Mouse (Mus musculus) gastrocnemius, postnatal 25 days (tissue): Measurements from ENCODE around the gene Ifitm6. TPM values are rescaled to one million over a fixed set of nuclear protein-coding genes. Genes with fewer than 3 reads are reported as not detected.
"Not testable (repeated sequence)": the region's sequence is repeated elsewhere in the genome, so short reads cannot be mapped to it uniquely, and the experiment has no call there.

Experiments used
- DNase-seq: peaks from one replicate; pipeline ENCODE4 v3.0.0; 2022
- total RNA-seq, 2 experiments: library from RNA; stranded (reverse); gene quantifications; 1 replicate in 1 of 2; 2 replicates in 1 of 2; pipeline ENCODE4 v1.2.3; 2021

Gene Ifitm6
- total RNA-seq, 2 experiments from 2014 or later, result not detected

- no peak for DNase-seq
Observed at GRCm38 (mm10) chr7:141040867-141041606, 23.3 kb upstream of the Ifitm6 start.

GRCm38 (mm10) chr7:141039386-141040107 is 21.8 kb upstream of the Ifitm6 start:
- DNase-seq, result no peak

DNA sequence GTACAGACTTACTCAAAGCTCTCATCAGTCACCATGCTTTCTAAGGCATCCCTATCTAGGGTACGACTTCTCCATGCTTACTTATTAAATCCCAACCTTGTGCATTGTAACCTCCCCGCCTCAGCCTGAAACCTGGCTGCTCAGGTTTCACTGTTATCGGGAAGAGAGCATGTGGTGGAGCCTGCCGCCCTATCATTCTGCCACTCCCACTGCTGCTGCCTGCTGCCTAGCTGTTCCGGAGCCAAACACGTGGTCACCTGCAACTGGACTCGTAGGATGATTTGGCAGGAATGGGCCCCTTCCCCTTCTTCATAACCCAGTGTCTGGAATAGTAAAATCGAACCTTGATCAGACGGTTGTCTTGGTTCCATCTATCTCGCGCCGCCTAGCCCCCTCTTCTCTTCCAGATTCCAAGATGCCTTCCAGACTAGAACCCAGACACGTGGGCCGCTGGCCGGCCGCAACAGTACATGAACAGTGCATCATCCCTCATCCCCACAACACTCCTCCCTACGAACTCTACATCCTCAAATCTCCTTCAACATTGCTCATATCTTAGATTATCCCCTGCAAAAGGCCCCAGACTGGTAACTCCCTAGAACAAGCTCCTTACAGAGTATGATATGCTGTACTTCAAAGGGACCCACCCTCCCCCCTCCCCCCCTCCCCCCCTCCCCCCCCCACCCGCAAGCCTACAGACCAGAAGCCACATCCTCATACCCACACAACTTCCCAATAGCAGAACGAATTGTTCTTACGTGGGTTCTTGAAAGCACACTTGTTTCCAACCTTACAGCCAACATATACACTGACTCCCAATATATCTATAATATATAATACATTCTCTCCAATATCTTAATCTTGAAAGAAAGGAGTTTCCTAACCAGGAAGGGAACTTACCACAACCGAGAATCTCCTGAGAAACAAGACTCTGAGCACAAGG is 20.6 kb upstream of the Ifitm6 start:
- no peak for DNase-seq

GRCm38 (mm10) chr7:141036624-141037023 is 18.9 kb upstream of the Ifitm6 start:
- not testable (repeated sequence) for DNase-seq

GRCm38 (mm10) chr7:141032458-141033167 is 14.9 kb upstream of the Ifitm6 start:
- no peak for DNase-seq

- DNase-seq, result no peak
Observed at GRCm38 (mm10) chr7:141030390-141030789, 12.7 kb upstream of the Ifitm6 start.

DNA sequence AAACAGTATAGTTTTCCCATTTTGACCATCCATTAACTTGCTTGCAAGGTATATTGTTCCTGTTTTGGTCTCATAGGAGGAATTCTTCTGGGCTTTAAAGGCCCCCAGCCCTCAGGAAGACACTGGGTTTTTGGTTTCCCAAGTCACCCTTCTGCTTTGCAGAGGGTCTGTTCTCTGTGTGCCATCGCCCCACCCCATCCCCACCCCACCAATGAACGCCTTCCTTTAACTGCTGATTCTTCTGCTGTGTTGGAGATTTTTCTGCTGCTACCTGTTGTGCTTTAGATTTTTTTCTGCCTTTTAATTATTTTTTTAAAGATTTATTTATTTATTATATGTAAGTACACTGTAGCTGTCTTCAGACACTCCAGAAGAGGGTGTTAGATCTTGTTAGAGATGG is 11.1 kb upstream of the Ifitm6 start, which contains the start of gene Gm17387:
Gene Gm17387 (plus strand): TSS at position 301 of the 400 bp plus-strand sequence.
- DNase-seq, result no peak

DNA sequence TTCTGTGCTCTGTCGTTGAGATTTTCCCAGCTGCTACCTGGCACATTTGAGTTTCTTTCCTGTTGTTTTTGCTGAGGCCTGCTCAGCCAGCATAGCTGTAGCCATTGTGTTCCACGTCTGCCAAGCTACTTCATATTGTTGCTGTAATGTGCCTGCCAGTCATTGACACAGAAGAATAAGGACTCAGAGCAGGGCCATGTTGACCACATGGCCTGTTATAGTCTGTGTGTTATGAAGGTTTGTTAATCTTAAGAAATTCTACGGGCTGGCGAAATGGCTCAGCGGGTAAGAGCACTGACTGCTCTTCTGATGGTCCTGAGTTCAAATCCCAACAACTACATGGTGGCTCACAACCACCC is 9.0 kb upstream of the Ifitm6 start:
- no peak for DNase-seq

- no peak for DNase-seq
Observed at GRCm38 (mm10) chr7:141026097-141026739, 8.5 kb upstream of the Ifitm6 start.

GRCm38 (mm10) chr7:141024865-141025838 is 7.4 kb upstream of the Ifitm6 start:
- DNase-seq, result no peak

- no peak for DNase-seq
Observed at GRCm38 (mm10) chr7:141021489-141022449, 4.0 kb upstream of the Ifitm6 start.

GRCm38 (mm10) chr7:141019028-141019427 is 1.3 kb upstream of the Ifitm6 start:
- no peak for DNase-seq

DNA sequence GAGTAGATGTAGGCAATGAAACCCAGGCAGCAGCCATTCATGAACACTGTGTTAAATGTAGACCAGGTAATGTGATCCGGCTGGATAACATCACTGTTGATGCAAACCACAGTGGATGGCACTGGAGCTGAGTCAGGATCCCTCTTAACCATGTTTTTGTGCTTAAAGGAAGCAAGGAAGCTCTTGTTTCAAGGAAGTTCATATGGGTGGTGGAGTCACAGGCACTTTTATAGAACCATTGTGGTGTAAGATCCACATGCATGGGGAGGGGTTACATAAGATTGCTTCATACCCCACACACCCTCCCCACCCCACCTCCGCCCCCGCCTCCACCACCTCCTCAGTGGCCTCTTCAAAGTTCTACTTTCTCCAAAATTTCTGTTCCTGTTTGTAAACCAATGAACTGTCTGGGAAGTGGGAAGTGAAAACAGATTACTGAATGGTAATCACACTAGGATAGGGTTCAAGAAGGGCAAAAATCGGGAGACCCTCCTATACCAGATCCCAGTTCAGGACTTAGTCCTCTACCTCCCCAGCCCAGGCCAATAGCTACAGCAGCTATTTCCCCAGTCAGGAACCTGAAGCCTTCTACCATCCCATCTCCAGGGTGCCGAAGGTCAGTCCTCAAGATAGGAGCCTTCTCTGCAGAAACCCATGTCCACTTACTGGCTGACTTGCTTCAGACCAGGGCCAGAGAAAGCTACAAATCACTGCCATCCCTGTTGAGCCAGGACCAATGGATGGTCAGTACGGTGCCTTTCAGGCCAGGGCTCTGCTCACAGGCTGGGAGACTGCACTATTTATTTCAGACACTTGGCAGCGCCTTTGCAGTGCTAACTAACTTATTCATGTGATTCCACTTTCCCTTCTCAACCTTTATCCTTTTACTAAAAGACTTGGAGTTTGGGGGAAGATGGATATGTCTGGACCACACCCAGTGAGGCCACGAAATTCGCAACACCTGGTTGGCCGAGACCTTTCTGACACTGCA is 722 bp downstream of the Ifitm6 start:
- no peak for DNase-seq

- DNase-seq, result no peak
Observed at GRCm38 (mm10) chr7:141011238-141011770, 6.4 kb downstream of the Ifitm6 start.

DNA sequence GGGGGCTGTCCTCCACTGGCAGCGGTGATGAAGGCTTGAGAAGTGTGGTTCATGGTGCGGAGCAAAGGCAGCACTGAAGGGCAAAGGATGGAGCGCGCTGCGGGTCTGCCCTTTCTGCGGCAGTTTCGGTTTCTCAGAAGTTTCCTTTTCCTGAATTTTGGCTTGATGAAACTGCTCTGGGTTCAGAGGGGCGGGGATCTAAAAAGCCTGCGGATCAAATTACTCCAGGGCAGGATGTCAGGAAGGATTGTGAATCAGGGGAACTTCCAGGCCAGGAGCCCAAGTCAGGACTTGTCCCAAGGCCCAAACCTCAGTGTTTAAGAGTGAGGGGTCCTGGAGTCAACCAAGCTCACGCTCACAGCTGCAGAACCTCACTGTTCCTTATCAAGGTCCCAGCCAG is 7.1 kb downstream of the Ifitm6 start, which contains the start of gene Ifitm3:
Gene Ifitm3 (minus strand): TSS at position 178 of the 400 bp plus-strand sequence.
- DNase-seq, result peak; percentile 53

- no peak for DNase-seq
Observed at GRCm38 (mm10) chr7:141009665-141010064, 8.1 kb downstream of the Ifitm6 start.
